Mouse (Mus musculus): ENCODE measurements around the gene Spata5. TPM values are rescaled to one million over a fixed set of nuclear protein-coding genes. Genes with fewer than 3 reads are reported as not detected.

The Spata5 gene
- polyA plus RNA-seq, 1 experiment: 6.6 TPM

GRCm38 (mm10) chr3:37608926-37609325 is 189.2 kb downstream of the Spata5 start:
- TF ChIP-seq POLR2A (IDR thresholded peaks at IDR 0.05; ENCODE audit: borderline replicate concordance, low read depth, low read length) (no peak), CTCF (IDR thresholded peaks at IDR 0.05; ENCODE audit: low read depth, low read length) (no peak)
- H3K27ac ChIP-seq (ENCODE audit: insufficient read depth, low read depth, low read length): no peak overlapping the region
- no peaks in the 10 kb centered on the region for H3K4me1 ChIP-seq (ENCODE audit: control insufficient read depth, insufficient read depth, low read length)
- no peak overlapping the region for H3K4me3 ChIP-seq (ENCODE audit: insufficient read depth, low read length)

GRCm38 (mm10) chr3:37610670-37611069 is 191.0 kb downstream of the Spata5 start:
- no peak for TF ChIP-seq POLR2A (IDR thresholded peaks at IDR 0.05; ENCODE audit: borderline replicate concordance, low read depth, low read length)
- no peak for TF ChIP-seq CTCF (IDR thresholded peaks at IDR 0.05; ENCODE audit: low read depth, low read length)
- H3K4me3 ChIP-seq (ENCODE audit: insufficient read depth, low read length): no peak overlapping the region
- no peaks in the 10 kb centered on the region for H3K4me1 ChIP-seq (ENCODE audit: control insufficient read depth, insufficient read depth, low read length)
- no peak overlapping the region for H3K27ac ChIP-seq (ENCODE audit: insufficient read depth, low read depth, low read length)

GRCm38 (mm10) chr3:37613722-37614121 is 194.0 kb downstream of the Spata5 start:
- no peak overlapping the region for H3K27ac ChIP-seq (ENCODE audit: insufficient read depth, low read depth, low read length)
- no peak overlapping the region for H3K4me3 ChIP-seq (ENCODE audit: insufficient read depth, low read length)
- TF ChIP-seq CTCF (IDR thresholded peaks at IDR 0.05; ENCODE audit: low read depth, low read length) (no peak), POLR2A (IDR thresholded peaks at IDR 0.05; ENCODE audit: borderline replicate concordance, low read depth, low read length) (no peak)
- H3K4me1 ChIP-seq (ENCODE audit: control insufficient read depth, insufficient read depth, low read length): peaks cover 7% of the 10 kb centered on the region; the same call in 1 of the 2 replicates

GRCm38 (mm10) chr3:37614878-37615650 is 195.4 kb downstream of the Spata5 start:
- TF ChIP-seq CTCF (IDR thresholded peaks at IDR 0.05; ENCODE audit: low read depth, low read length) (no peak), POLR2A (IDR thresholded peaks at IDR 0.05; ENCODE audit: borderline replicate concordance, low read depth, low read length) (no peak)
- Histone ChIP-seq H3K4me3 (ENCODE audit: insufficient read depth, low read length) (no peak overlapping the region), H3K4me1 (ENCODE audit: control insufficient read depth, insufficient read depth, low read length) (peaks cover 7% of the 10 kb centered on the region; the same call in 1 of the 2 replicates), H3K27ac (ENCODE audit: insufficient read depth, low read depth, low read length) (no peak overlapping the region)

- Histone ChIP-seq H3K4me3 (ENCODE audit: insufficient read depth, low read length) (peak overlapping the region; percentile 7; the same call in 1 of the 2 replicates), H3K27ac (ENCODE audit: insufficient read depth, low read depth, low read length) (no peak overlapping the region)
Observed at GRCm38 (mm10) chr3:37616586-37617547, 197.2 kb downstream of the Spata5 start.

More at GRCm38 (mm10) chr3:37616586-37617547, 197.2 kb downstream of the Spata5 start:
- TF ChIP-seq CTCF (IDR thresholded peaks at IDR 0.05; ENCODE audit: low read depth, low read length): no peak
- no peak for TF ChIP-seq POLR2A (IDR thresholded peaks at IDR 0.05; ENCODE audit: borderline replicate concordance, low read depth, low read length)
- H3K4me1 ChIP-seq (ENCODE audit: control insufficient read depth, insufficient read depth, low read length): peaks cover 7% of the 10 kb centered on the region; the same call in 1 of the 2 replicates

Other genes starting within 250 kb of the Spata5 start
- gene Il21, start 187.3 kb upstream of the Spata5 start, polyA plus RNA-seq (2012; ENCODE audit: insufficient read depth, insufficient read length, missing spikeins): not detected in 2 replicates
- 2.4 and 3.0 TPM in 2 replicates for gene Bbs12, start 107.3 kb upstream of the Spata5 start, polyA plus RNA-seq (2012; ENCODE audit: insufficient read depth, insufficient read length, missing spikeins)
- 1.6 and 4.4 TPM in 2 replicates for gene Cetn4, start 107.2 kb upstream of the Spata5 start, polyA plus RNA-seq (2012; ENCODE audit: insufficient read depth, insufficient read length, missing spikeins)
- gene Fgf2, start 71.5 kb upstream of the Spata5 start, polyA plus RNA-seq (2012; ENCODE audit: insufficient read depth, insufficient read length, missing spikeins): 0.12 TPM in 1 of 2 replicates, not detected in the other
- gene Nudt6, start 315 bp downstream of the Spata5 start, polyA plus RNA-seq (2012; ENCODE audit: insufficient read depth, insufficient read length, missing spikeins): 9.1 and 10.8 TPM in 2 replicates
- gene Spry1, start 220.1 kb downstream of the Spata5 start, polyA plus RNA-seq (2012; ENCODE audit: insufficient read depth, insufficient read length, missing spikeins): not detected in 2 replicates

Measured in bone marrow macrophage, adult 2 months (primary cell).